Mouse (Mus musculus) ES-E14 (cell line): ENCODE measurements around the gene Dcps.

Source experiments
- CHD2 ChIP-seq: IDR thresholded peaks from 2 replicates; pipeline ENCODE4 v1.6.1; 2014; ENCODE audit warnings: mild to moderate bottlenecking, low read depth, low read length, inconsistent platforms
- MAFK ChIP-seq: IDR thresholded peaks from 2 replicates; pipeline ENCODE4 v1.6.1; 2014; ENCODE audit warnings: mild to moderate bottlenecking, low read depth, low read length, inconsistent platforms; ENCODE audit not compliant: insufficient read depth
- ZNF384 ChIP-seq: IDR thresholded peaks from 2 replicates; pipeline ENCODE4 v1.6.1; 2012; ENCODE audit warnings: low read depth, low read length, inconsistent platforms

DNA sequence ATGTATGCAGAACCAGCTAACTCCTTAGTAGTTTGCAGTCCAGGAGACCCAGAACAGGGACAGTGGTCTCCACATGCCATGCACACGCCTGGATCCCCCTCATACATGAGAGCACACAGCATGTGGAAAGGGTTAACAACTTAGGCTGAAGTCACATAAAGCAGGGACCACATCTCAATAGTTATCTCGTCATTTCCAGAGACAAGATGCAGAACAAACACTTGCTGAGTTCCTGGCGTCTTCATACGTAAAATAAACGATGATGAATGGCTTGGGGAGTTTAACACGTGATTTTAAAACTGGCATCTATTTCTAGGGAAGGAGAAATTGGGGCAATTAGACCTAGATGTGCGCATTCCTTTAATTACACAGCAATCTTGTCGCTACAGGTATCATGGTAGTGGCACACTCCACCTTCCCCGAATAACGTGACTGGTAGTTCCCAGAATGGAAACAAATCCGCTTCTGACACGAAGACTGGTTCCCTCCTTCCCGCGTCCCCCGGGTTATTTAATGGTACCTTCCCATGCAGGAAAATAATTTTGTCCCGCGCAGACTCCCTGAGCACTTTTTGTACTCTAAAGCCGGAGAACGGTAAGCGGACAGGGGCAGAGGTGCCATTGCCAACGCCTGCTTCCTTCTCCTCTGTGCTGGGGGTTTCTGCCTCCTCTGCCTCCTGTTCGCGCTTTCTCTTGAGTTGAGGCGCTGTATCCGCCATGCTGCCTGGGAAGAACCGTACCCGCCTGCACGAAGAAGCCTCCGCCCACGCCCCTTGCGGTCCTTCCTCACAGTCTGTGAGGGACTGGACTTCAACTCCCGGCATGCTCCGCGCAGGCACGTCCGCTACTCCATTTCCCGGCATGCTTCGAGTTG lies at the start of gene Dcps:
- TF ChIP-seq MAFK (no peak), CHD2 (no peak), ZNF384 (no peak)
